Mouse (Mus musculus): ENCODE data around the gene Pcyt2. TPM values are rescaled to one million over a fixed set of nuclear protein-coding genes. Genes with fewer than 3 reads are reported as not detected.

Gene Pcyt2
- polyA plus RNA-seq, 1 experiment from 2014 or later: 143 TPM

GRCm38 (mm10) chr11:120578694-120579243, 39.0 kb downstream of the Pcyt2 start:
- ATAC-seq (ENCODE audit: insufficient number of reproducible peaks, insufficient read depth, low FRiP score, low TSS enrichment, low read depth): no peak
- Histone ChIP-seq H3K9ac (replicated peaks) (no peak overlapping the region), H3K36me3 (peaks cover 40% of the 10 kb centered on the region), H3K4me3 (replicated peaks) (peak overlapping the region; percentile 90), H3K4me1 (replicated peaks) (peaks cover 32% of the 10 kb centered on the region), H3K9me3 (peaks cover under 1% of the 10 kb centered on the region; the same call in 1 of the 2 replicates), H3K4me2 (no peak overlapping the region), H3K27me3 (no peaks in the 10 kb centered on the region), H3K27ac (0 out of 2 replicates have a peak overlapping the region, but pooled peaks have one; percentile 12)
- 76% methylated on average over 11 of the region's 11 CpGs for WGBS

- Histone ChIP-seq H3K9ac (replicated peaks) (0 out of 2 replicates have a peak overlapping the region, but pooled peaks have one; percentile 14), H3K27me3 (no peaks in the 10 kb centered on the region), H3K4me2 (no peak overlapping the region), H3K36me3 (peaks cover 35% of the 10 kb centered on the region), H3K27ac (no peak overlapping the region), H3K4me3 (replicated peaks) (no peak overlapping the region), H3K9me3 (no peaks in the 10 kb centered on the region), H3K4me1 (replicated peaks) (peaks cover 32% of the 10 kb centered on the region)
- 80% methylated on average over 10 of the region's 10 CpGs for WGBS
- ATAC-seq (ENCODE audit: insufficient number of reproducible peaks, insufficient read depth, low FRiP score, low TSS enrichment, low read depth): no peak
These were observed 39.6 kb downstream of the Pcyt2 start for GRCm38 (mm10) chr11:120578024-120578693.

- Histone ChIP-seq H3K36me3 (peaks cover 35% of the 10 kb centered on the region), H3K9me3 (no peaks in the 10 kb centered on the region), H3K4me2 (no peak overlapping the region), H3K27me3 (no peaks in the 10 kb centered on the region), H3K4me1 (replicated peaks) (peaks cover 31% of the 10 kb centered on the region), H3K4me3 (replicated peaks) (no peak overlapping the region), H3K27ac (no peak overlapping the region), H3K9ac (replicated peaks) (0 out of 2 replicates have a peak overlapping the region, but pooled peaks have one; percentile 14)
- no peak for ATAC-seq (ENCODE audit: insufficient number of reproducible peaks, insufficient read depth, low FRiP score, low TSS enrichment, low read depth)
- WGBS: 90% methylated on average over 7 of the region's 7 CpGs
These were observed 40.3 kb downstream of the Pcyt2 start for GRCm38 (mm10) chr11:120577211-120578023.

GRCm38 (mm10) chr11:120576365-120576981, 41.3 kb downstream of the Pcyt2 start:
- 83% methylated on average over 3 of the region's 3 CpGs for WGBS
- no peak for ATAC-seq (ENCODE audit: insufficient number of reproducible peaks, insufficient read depth, low FRiP score, low TSS enrichment, low read depth)
- peaks cover 36% of the 10 kb centered on the region for H3K36me3 ChIP-seq
- no peak overlapping the region for H3K4me2 ChIP-seq
- H3K9me3 ChIP-seq: no peaks in the 10 kb centered on the region
- H3K27me3 ChIP-seq: no peaks in the 10 kb centered on the region
- no peak overlapping the region for H3K27ac ChIP-seq
- no peak overlapping the region for H3K4me3 ChIP-seq (replicated peaks)
- H3K4me1 ChIP-seq (replicated peaks): peaks cover 29% of the 10 kb centered on the region
- H3K9ac ChIP-seq (replicated peaks): no peak overlapping the region

GRCm38 (mm10) chr11:120575940-120576339, 41.8 kb downstream of the Pcyt2 start:
- no peak for ATAC-seq (ENCODE audit: insufficient number of reproducible peaks, insufficient read depth, low FRiP score, low TSS enrichment, low read depth)
- Histone ChIP-seq H3K4me2 (no peak overlapping the region), H3K4me3 (replicated peaks) (no peak overlapping the region), H3K36me3 (peaks cover 41% of the 10 kb centered on the region), H3K4me1 (replicated peaks) (peaks cover 34% of the 10 kb centered on the region), H3K27ac (no peak overlapping the region), H3K27me3 (no peaks in the 10 kb centered on the region), H3K9ac (replicated peaks) (no peak overlapping the region), H3K9me3 (no peaks in the 10 kb centered on the region)

- no peak overlapping the region for H3K4me3 ChIP-seq (replicated peaks)
- peak overlapping the region; percentile 97; the same call in 1 of the 2 replicates for H3K9ac ChIP-seq (replicated peaks)
- H3K4me1 ChIP-seq (replicated peaks): peaks cover 31% of the 10 kb centered on the region
- H3K27me3 ChIP-seq: no peaks in the 10 kb centered on the region
- no peaks in the 10 kb centered on the region for H3K9me3 ChIP-seq
- peaks cover 48% of the 10 kb centered on the region for H3K36me3 ChIP-seq
- H3K4me2 ChIP-seq: no peak overlapping the region
- 74% methylated on average over 2 of the region's 2 CpGs for WGBS
- 0 out of 2 replicates have a peak overlapping the region, but pooled peaks have one; percentile 3 for H3K27ac ChIP-seq
- no peak for ATAC-seq (ENCODE audit: insufficient number of reproducible peaks, insufficient read depth, low FRiP score, low TSS enrichment, low read depth)
These were observed 42.7 kb downstream of the Pcyt2 start for GRCm38 (mm10) chr11:120575046-120575445.

- 52% methylated on average over 5 of the region's 5 CpGs for WGBS
- Histone ChIP-seq H3K9me3 (no peaks in the 10 kb centered on the region), H3K36me3 (peaks cover 48% of the 10 kb centered on the region)
These were observed 43.5 kb downstream of the Pcyt2 start for GRCm38 (mm10) chr11:120574278-120574600.

GRCm38 (mm10) chr11:120573585-120574277, 44.0 kb downstream of the Pcyt2 start:
- Histone ChIP-seq H3K4me3 (replicated peaks) (peak overlapping the region; percentile 98), H3K27me3 (no peaks in the 10 kb centered on the region), H3K4me1 (replicated peaks) (peaks cover 20% of the 10 kb centered on the region), H3K27ac (peak overlapping the region; percentile 96), H3K4me2 (peak overlapping the region; percentile 91), H3K9me3 (no peaks in the 10 kb centered on the region), H3K36me3 (peaks cover 48% of the 10 kb centered on the region), H3K9ac (replicated peaks) (peak overlapping the region; percentile 97)
- 1% methylated on average over 23 of the region's 23 CpGs for WGBS
- ATAC-seq (ENCODE audit: insufficient number of reproducible peaks, insufficient read depth, low FRiP score, low TSS enrichment, low read depth): no peak

More at GRCm38 (mm10) chr11:120574278-120574600, 43.5 kb downstream of the Pcyt2 start:
- 0 out of 2 replicates have a peak overlapping the region, but pooled peaks have one; percentile 3 for H3K27ac ChIP-seq
- H3K27me3 ChIP-seq: no peaks in the 10 kb centered on the region
- ATAC-seq (ENCODE audit: insufficient number of reproducible peaks, insufficient read depth, low FRiP score, low TSS enrichment, low read depth): no peak
- peak overlapping the region; percentile 97 for H3K9ac ChIP-seq (replicated peaks)
- H3K4me1 ChIP-seq (replicated peaks): peaks cover 23% of the 10 kb centered on the region
- peak overlapping the region; percentile 98 for H3K4me3 ChIP-seq (replicated peaks)
- peak overlapping the region; percentile 91 for H3K4me2 ChIP-seq

- Histone ChIP-seq H3K9ac (replicated peaks) (peak within 1 kb of the TSS; percentile 97), H3K9me3 (no peaks in the 10 kb centered on the region), H3K4me1 (replicated peaks) (peaks cover 20% of the 10 kb centered on the region), H3K4me3 (replicated peaks) (peak within 1 kb of the TSS; percentile 98), H3K4me2 (peak within 1 kb of the TSS; percentile 94), H3K36me3 (peaks cover 48% of the 10 kb centered on the region), H3K27ac (peak within 1 kb of the TSS; percentile 96), H3K27me3 (no peaks in the 10 kb centered on the region)
- ATAC-seq (ENCODE audit: insufficient number of reproducible peaks, insufficient read depth, low FRiP score, low TSS enrichment, low read depth): peak; percentile 98
- under 1% methylated on average over 94 of the region's 94 CpGs for WGBS
These were observed 44.8 kb downstream of the Pcyt2 start, which contains the start of gene P4hb for GRCm38 (mm10) chr11:120572752-120573584. Gene P4hb (minus strand): TSS chr11:120573253.

GRCm38 (mm10) chr11:120572417-120572751, 45.4 kb downstream of the Pcyt2 start:
- peak overlapping the region; percentile 97 for H3K9ac ChIP-seq (replicated peaks)
- H3K36me3 ChIP-seq: peaks cover 48% of the 10 kb centered on the region
- WGBS: 0% methylated on average over 24 of the region's 24 CpGs
- no peak; the same call in 1 of the 2 replicates for ATAC-seq (ENCODE audit: insufficient number of reproducible peaks, insufficient read depth, low FRiP score, low TSS enrichment, low read depth)
- H3K4me2 ChIP-seq: peak overlapping the region; percentile 94
- peak overlapping the region; percentile 98 for H3K4me3 ChIP-seq (replicated peaks)
- H3K27ac ChIP-seq: peak overlapping the region; percentile 89
- H3K27me3 ChIP-seq: no peaks in the 10 kb centered on the region
- peaks cover 20% of the 10 kb centered on the region for H3K4me1 ChIP-seq (replicated peaks)
- no peaks in the 10 kb centered on the region for H3K9me3 ChIP-seq
